Mouse (Mus musculus) left cerebral cortex, adult 2 months (tissue): ENCODE measurements at regions not wholly inside any gene's neighbourhood (a gene's known extent, or its start where the extent isn't known, plus 50 kb on each side); places are given as distances from the start of the nearest gene placed in this dataset.

ENCODE experiments used
- DNase-seq, 2 experiments: peaks; one replicate each; pipeline ENCODE4 v3.0.0; 2021 to 2022; ENCODE audit warnings: low spot score in 2 of 2, mixed read lengths in 1 of 2; ENCODE audit errors: extremely low spot score in 1 of 2
- H3K27ac ChIP-seq: fragments of 200-600 bp; 2 replicates; pipeline ENCODE4 v1.8.1; 2022
- H3K4me3 ChIP-seq: fragments of 200-600 bp; 2 replicates; pipeline ENCODE4 v1.8.1; 2022
- CTCF ChIP-seq: fragments of 200-600 bp; IDR thresholded peaks from 2 replicates; pipeline ENCODE4 v1.8.1; 2022; ENCODE audit warnings: antibody characterized with exemption, mild to moderate bottlenecking, moderate library complexity
- intact Hi-C: fragments of 180-260 bp; cut with DNase I; formaldehyde crosslinking; loops from one replicate; pipeline ENCODE4 v1.15.1; 2025

DNA sequence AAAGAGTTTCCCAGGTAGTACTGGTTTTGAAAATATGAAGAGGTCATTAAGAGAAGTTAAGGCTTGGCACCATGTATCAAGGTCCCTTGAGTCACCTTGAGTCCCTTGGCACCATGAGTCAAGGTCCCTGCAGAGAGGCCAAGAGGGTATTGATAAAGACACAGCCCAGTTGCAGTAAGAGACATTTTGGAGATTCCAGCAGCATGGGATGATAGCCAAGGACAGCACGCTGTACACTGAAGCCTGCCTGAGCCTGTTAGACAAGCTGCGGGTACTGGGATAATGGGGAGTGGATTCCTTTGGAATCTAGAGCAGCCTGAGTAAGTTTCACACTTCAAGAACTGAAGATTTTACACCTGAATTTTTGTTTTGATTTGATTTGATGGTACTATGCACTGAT, 468.4 kb downstream of the Htr1a start:
- Histone ChIP-seq H3K27ac (no peak overlapping the region), H3K4me3 (no peak overlapping the region)
- intact Hi-C loops: no loop called here
- DNase-seq: no peak
- no peak for TF ChIP-seq CTCF

DNA sequence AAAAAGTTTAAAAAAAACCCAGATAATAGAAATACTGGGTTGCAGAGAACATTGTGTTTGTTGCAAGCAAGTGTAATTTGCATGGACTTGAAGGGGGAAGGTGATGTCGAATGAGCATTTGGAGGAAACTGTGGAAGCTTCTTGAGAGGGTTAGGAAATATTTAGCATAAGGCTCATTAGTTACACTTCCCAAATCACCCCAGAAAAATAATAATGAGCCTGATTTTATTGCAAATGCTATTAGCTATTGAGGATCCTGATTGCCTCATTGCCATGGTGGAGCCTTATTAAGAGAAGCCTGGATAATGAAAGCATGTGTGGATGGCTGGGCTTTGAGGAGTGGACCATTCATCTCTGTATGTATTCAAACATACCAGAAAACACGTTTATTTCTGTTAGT, 473.3 kb downstream of the Htr1a start:
- Histone ChIP-seq H3K4me3 (no peak overlapping the region), H3K27ac (no peak overlapping the region)
- no peak for DNase-seq
- no peak for TF ChIP-seq CTCF
- intact Hi-C loops: no loop called here

DNA sequence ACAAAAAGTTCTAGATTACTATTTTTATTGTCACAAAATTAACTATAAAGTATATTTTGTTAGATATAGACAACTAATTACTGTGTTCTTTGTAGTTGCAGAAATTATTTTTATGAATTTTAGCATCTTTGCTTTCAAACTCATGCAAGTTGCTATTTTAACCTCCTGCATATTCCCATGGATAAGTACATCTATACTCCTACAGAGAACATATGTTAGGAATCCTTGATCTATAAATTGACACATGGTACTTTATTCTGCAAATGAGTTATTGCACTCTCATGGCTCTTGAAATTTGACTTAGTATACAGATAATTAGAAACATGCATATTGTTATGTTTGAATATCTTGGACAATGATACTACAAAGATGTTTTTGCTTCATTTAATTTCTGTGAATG, 478.2 kb downstream of the Htr1a start:
- DNase-seq: no peak
- intact Hi-C loops: no loop called here
- Histone ChIP-seq H3K27ac (peak overlapping the region; percentile 37; the same call in 1 of the 2 replicates), H3K4me3 (no peak overlapping the region)
- no peak for TF ChIP-seq CTCF

DNA sequence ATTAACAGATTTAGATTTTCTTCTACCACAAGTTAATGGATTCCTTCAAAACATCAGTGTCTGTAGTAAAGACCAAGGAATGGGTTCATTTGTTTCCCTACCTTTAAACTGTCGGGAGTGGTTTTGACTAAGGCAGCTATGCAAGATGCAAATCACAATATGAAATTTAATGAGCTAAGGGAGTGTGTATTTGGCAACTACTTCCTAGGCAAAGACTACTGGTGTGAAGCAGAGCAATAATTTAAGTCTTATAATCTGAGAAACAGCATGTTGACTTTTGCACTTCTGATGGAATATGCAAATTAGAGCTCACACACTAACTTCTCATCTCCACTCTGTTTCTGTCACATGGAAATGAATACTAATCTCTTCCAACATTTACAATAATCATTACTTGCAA, 494.3 kb downstream of the Htr1a start:
- intact Hi-C loops: no loop called here

More for the DNA sequence above, 494.3 kb downstream of the Htr1a start:
- TF ChIP-seq CTCF: no peak
- no peak overlapping the region for H3K27ac ChIP-seq
- DNase-seq: no peak
- no peak overlapping the region for H3K4me3 ChIP-seq
